Mouse (Mus musculus): ENCODE results near the gene Fbxo9.
"Not testable (repeated sequence)": the region's sequence is repeated elsewhere in the genome, so short reads cannot be mapped to it uniquely, and the experiment has no call there.

Fbxo9 gene

DNA sequence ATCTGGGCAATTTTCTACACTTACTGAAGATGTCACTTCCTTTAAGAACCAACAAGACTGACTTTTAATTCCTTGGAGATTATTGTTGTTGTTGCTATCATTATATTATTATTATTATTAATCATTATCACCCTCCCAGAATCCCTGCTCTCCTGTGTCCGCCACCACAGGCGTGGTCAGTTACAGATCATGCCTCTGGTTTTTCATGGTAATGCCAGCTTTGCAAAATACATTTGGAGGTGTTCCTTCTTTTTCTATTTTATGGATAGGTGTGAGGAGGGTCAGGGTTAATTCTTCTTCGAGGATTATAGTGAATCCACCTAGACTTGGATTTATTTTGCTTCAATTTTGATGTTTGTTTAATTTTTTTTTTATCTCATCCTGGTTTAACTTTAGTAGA lies 33.6 kb downstream of the Fbxo9 start:
- in situ Hi-C loops (cut with MboI; ENCODE audit: unreplicated experiment in 2 of 2), result no loop called here

- in situ Hi-C loops (cut with MboI; ENCODE audit: unreplicated experiment in 2 of 2), result no loop called here
Measured at GRCm38 (mm10) chr9:78073713-78074340, 35.0 kb downstream of the Fbxo9 start.

GRCm38 (mm10) chr9:78073291-78073690 lies 35.6 kb downstream of the Fbxo9 start:
- in situ Hi-C loops (cut with MboI; ENCODE audit: unreplicated experiment in 2 of 2), result not testable (repeated sequence)

DNA sequence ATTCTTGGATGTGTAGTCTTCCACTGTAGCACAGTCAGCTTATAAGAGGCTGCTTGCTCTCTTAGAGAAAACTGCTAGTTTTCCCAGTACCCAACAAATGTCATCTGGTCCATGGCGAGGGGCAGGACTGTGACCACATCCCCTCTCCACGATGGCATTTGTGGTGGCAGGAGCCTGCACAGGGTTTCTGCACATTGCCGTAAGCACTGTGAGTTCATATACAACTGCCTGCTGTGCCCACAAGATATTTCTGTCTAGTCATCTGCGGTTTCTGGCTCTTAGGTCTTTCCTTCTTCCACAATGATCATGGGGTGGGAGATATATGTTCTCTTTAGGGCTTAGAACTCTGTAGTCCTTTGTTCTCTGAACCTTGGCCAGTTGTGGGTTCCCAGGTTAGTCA lies 37.2 kb downstream of the Fbxo9 start:
- in situ Hi-C loops (cut with MboI; ENCODE audit: unreplicated experiment in 2 of 2), result no loop called here

DNA sequence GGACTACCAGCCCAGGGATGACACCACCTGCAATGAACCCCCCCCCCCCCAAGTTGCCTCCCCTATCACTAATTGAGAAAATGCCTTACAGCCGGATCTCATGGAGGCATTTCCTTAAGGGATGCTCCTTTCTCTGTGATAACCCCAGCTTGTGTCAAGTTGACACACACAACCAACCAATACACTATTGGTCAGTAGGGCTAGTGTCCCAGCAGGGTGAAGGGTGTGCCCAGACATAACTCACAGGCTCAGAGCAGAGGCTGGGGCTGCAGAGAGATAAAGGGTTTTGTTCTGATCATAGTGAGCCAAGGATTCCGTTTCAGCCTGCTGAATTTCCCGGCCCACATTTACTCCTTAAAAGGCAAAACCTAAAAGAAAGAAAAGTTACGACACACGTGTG lies 38.4 kb downstream of the Fbxo9 start:
- in situ Hi-C loops (cut with MboI; ENCODE audit: unreplicated experiment in 2 of 2), result no loop called here

GRCm38 (mm10) chr9:78064121-78064520 lies 44.7 kb downstream of the Fbxo9 start:
- in situ Hi-C loops (cut with MboI; ENCODE audit: unreplicated experiment in 2 of 2), result no loop called here

DNA sequence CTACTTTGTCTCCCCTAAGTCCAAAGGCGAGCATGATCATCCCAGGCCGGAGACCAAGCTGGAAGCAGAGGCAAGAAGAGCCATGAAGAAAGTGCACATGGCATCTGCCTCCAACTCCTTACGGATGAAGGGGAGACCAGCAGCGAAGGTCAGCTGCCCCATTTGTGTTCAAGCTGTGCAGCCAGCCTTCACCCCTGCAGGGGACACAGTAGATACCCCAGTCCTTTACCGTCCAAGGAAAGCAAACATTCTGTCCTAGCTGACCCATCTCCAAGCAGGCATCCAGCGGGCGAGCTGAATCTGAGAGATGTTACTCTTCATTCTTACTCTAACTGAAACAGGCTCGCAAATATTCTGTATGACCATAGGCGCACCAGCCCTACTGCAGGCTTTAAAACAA lies 46.5 kb downstream of the Fbxo9 start:
- in situ Hi-C loops (cut with MboI; ENCODE audit: unreplicated experiment in 2 of 2), result no loop called here

GRCm38 (mm10) chr9:78059525-78060120 lies 49.2 kb downstream of the Fbxo9 start:
- in situ Hi-C loops (cut with MboI; ENCODE audit: unreplicated experiment in 2 of 2), result no loop called here

DNA sequence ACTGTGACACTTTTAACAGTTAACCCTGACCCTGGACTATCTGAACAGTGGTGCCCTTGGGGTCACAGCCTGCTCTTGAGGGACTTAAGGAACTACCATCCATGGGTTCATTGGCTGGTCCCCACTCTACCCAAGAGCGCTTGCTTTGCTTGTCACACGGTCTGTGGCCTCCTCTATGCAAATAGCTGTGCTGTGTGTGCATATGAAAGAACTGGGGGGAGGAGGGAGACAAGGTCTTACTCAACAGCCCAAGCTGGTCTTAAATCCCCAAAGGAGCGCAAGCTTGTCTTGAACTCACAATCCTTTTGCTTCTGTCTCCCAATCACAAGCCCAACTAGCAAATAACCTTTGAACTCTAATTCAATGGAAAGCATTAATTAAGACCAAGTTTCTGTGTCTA lies 54.6 kb downstream of the Fbxo9 start:
- in situ Hi-C loops (cut with MboI; ENCODE audit: unreplicated experiment in 2 of 2), result no loop called here

DNA sequence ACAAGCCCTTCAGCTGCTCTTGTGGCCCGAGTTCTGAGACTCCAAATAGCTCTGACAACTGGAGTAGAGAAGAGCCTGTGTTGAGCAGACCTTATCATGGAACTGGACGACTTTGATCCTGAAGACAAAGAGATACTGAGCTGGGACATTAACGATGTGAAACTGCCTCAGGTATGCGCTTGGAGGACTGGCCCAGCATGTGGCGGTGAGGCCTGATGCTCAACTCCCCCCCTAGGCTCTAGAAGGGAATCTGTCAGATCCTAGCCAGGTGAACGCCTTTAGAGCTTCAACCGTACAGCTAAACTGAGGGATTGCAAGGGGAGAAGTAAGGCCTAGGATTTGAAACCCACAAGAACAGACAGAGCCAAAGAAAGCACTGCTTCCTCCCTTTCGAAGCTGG lies 55.0 kb downstream of the Fbxo9 start:
- in situ Hi-C loops (cut with MboI; ENCODE audit: unreplicated experiment in 2 of 2), result no loop called here

- in situ Hi-C loops (cut with MboI; ENCODE audit: unreplicated experiment in 2 of 2), result no loop called here
Measured at GRCm38 (mm10) chr9:78051677-78052076, 57.2 kb downstream of the Fbxo9 start, which contains the start of gene Gcm1. Gene Gcm1, plus strand, starts transcription at chr9:78051924.

DNA sequence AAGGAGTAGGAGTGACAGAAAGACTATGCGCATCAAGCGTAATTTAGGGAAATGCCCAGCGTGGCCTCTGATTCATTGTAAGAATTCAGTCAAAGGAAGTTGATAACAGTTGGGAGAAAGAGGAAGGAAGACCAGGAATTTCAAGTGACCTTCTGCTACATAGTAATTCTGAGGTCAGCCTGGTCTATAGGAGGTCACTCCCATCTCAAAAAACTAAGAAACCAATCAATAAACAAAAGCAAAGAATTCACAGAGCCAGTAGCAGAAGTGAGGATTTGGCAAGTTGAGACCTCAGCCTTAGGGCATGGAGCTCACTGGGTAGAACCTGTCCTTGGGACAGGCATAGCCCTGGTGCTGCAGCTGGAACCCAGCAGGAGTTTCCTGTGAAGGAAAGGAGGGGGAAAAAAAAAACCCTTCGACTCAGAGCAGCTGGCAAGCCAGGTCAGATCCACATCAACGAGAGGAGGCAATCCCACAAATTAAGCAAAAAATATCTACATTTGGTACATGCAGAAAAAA lies 58.4 kb downstream of the Fbxo9 start:
- in situ Hi-C loops (cut with MboI; ENCODE audit: unreplicated experiment in 2 of 2), result no loop called here

DNA sequence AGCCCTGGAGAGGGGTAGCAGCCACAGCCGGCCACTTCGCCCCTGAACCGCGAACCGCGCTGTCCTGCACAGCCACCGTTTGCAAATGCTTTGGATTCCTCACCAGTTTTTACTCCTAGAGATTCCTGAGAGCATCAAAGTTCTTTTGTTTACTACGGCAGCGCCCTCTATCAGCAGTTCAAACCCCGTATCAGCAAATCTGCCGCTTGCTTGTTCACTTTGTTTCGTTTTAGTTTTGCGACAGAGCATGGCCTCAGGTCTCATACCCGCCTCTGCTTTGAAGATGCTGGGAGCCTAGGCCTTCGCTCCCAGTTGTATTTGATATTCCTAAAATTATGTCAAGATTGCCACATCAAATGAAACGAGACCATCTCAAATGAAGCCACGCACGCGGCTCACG lies 62.1 kb downstream of the Fbxo9 start:
- in situ Hi-C loops (cut with MboI; ENCODE audit: unreplicated experiment in 2 of 2), result loop anchor here (25.0 kb wide), 2 partner anchors 659 to 1784 kb away; no protein-coding TSS in a partner anchor

DNA sequence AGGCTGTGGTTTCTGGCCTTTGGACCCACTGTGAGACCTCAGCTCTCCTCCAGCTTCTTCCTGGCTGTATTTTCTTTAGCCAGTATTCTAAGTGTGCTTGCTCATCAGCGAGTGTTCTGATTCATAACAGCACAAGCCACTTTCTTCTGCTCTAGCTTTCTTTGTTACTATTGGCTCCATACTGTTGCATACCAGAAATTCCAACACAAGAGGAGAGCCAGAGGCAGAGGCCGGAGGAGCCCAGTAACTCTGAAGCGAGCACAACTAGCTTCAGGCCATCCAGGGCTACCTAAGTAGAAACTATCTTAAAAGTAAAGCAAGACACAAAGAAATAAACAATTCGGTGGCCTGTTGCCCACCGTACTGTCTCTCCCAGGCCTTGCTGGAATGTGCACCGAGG lies 63.7 kb downstream of the Fbxo9 start:
- in situ Hi-C loops (cut with MboI; ENCODE audit: unreplicated experiment in 2 of 2), result loop anchor here (25.0 kb wide), 2 partner anchors 658 to 1783 kb away; no protein-coding TSS in a partner anchor

- in situ Hi-C loops (cut with MboI; ENCODE audit: unreplicated experiment in 2 of 2), result loop anchor here (5.0 to 25.0 kb wide), 3 partner anchors 432 to 1777 kb away; no protein-coding TSS in a partner anchor
Measured at GRCm38 (mm10) chr9:78038755-78039489, 69.9 kb downstream of the Fbxo9 start.

- in situ Hi-C loops (cut with MboI; ENCODE audit: unreplicated experiment in 2 of 2), result loop anchor here (5.0 to 25.0 kb wide), 3 partner anchors 429 to 1774 kb away; no protein-coding TSS in a partner anchor
Measured at GRCm38 (mm10) chr9:78035831-78036230, 73.0 kb downstream of the Fbxo9 start.

- in situ Hi-C loops (cut with MboI; ENCODE audit: unreplicated experiment in 2 of 2), result loop anchor here (5.0 to 25.0 kb wide), 3 partner anchors 428 to 1773 kb away; no protein-coding TSS in a partner anchor
Measured at GRCm38 (mm10) chr9:78035296-78035695, 73.6 kb downstream of the Fbxo9 start.

- in situ Hi-C loops (cut with MboI; ENCODE audit: unreplicated experiment in 2 of 2), result loop anchor here (25.0 kb wide), 2 partner anchors 646 to 1771 kb away; no protein-coding TSS in a partner anchor
Measured at GRCm38 (mm10) chr9:78032930-78033329, 75.9 kb downstream of the Fbxo9 start.
